Mouse (Mus musculus) heart, adult 11 months (tissue): ENCODE results near the gene Dclk2.

Source experiments
- DNase-seq: peaks from one replicate; pipeline ENCODE4 v3.0.0; 2022

Dclk2 gene

GRCm38 (mm10) chr3:86887512-86887911, 33.1 kb downstream of the Dclk2 start:
- no peak for DNase-seq

GRCm38 (mm10) chr3:86885180-86885579, 35.5 kb downstream of the Dclk2 start:
- DNase-seq, result peak; percentile 54

DNA sequence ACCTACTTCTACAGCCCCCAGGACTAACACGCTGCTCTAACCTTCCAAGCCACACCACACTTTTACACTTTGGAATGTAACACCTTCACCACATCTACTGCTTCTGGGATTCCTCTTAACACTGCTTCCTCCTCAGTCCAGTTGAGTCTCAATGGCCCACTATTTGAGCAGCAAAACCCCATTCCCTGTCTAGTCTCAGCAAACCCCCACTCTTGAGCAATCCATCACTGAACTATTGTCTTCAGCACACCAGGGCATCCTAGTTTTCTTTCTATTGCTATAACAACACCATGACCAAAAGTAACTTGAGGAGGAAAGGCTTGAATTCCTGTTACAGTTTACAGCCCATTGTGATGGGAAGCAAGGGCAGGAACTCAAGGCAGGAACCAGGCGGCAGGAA, 36.2 kb downstream of the Dclk2 start:
- DNase-seq, result peak; percentile 48

GRCm38 (mm10) chr3:86883985-86884384, 36.7 kb downstream of the Dclk2 start:
- peak; percentile 73 for DNase-seq

DNA sequence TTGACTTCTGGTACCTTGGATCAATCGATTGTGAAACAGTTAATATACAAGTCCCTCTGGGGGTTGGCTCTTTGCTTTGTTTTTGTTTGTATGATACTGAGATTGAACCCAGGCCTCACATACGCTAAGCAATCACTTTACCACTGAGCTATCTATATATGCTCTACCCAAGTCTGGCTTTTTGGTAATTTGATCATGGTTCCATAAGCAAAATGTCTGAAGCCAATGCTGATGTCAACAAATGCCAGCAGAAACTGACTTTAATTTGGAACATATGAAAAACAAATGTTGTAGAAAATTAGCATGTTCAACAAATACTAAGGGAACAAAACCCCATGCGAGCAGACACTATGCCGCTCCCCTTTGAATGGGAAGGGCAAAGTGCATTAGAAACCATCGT, 44.7 kb downstream of the Dclk2 start:
- DNase-seq, result no peak

- peak; percentile 24 for DNase-seq
Measured at GRCm38 (mm10) chr3:86873092-86873600, 47.5 kb downstream of the Dclk2 start.

GRCm38 (mm10) chr3:86870952-86871351, 49.7 kb downstream of the Dclk2 start:
- DNase-seq, result no peak

DNA sequence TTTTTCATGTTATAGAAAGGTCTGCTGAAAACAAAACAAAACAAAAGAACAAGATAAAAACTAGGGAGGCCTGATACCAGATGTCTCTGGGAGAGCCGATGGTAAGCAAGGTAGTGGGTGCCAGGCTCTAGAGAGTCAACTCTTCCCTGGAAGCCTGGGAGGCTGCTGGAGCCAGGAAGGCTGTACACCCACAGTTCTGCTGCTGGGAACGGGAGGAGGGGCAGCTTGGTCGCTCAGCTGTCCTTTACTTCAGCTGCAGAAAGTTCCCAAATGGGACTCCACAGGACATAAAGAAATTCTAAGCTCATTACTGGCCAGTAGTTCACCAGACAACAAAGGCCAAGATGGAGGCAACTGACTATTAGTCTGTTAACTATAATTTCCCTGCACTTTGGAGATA, 50.2 kb downstream of the Dclk2 start:
- peak; percentile 79 for DNase-seq

DNA sequence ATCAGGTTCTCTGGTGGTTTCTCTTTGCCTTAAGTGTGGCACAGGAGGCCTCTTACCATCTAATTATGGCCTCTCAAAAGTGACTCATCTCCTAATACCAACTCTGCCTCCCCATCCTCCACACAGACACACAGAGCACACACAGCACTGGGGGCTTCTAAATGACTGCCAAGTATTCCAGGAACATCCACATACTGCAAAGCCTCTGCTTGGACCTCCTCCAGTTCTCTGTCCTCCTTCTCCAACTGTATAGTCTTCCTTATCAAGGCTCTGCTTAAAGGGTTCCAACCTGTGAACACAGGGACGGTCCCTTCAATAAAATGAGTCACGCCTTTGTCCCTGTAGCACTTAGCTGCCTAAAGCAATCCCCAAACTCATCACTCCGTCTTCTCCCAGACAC, 51.9 kb downstream of the Dclk2 start:
- peak; percentile 64 for DNase-seq

DNA sequence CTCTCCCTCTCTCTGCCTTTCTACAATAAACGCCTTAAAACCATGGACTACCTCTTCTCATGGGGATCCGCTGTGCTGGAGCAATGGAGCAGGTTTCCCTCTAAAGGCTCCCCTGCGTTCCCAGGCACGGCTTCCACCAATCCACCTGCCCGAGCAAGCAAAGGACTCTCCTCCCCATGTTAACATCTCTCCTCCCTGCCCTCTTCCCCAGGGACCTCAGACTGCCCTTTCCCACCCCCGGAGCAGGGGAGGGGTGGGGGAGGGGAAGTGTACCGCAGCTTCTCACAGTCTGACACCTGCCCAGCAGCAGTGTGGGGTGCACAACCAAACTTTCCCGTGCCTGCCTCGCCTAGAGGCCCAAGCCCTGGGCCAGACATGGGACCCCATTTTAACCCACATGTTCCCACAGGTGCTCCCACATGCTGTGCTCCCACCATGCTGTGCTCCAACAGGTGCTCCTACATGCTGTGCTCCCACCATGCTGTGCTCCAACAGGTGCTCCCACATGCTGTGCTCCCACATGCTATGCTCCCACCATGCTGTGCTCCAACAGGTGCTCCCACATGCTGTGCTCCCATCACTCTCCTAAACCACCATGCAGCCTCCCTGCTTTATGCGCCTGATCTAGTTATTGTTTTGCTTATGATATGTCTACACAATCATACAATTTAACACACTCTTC, 57.2 kb downstream of the Dclk2 start:
- DNase-seq, result peak; percentile 82

GRCm38 (mm10) chr3:86862939-86863311, 57.7 kb downstream of the Dclk2 start:
- no peak for DNase-seq

GRCm38 (mm10) chr3:86862245-86862938, 58.3 kb downstream of the Dclk2 start:
- peak; percentile 76 for DNase-seq

GRCm38 (mm10) chr3:86859791-86860190, 60.9 kb downstream of the Dclk2 start:
- peak; percentile 6 for DNase-seq

DNA sequence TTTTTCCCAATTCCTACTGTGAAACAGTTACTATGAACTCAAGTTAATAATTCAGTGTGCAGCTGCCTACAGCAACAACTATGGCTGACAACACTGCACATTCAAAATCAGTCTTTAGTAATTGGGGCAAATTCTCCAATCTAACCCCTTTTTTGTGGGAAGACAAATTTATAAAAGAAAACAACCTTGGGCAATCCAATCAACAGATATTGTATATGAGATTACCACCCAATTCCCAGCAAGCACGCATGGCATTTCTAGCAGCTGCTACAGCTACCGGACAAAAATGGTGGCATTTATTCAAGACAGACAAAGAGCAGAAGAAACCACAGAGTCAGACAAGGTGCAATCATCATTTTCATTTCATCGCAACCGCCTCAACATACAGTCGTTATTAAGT, 62.0 kb downstream of the Dclk2 start:
- peak; percentile 27 for DNase-seq

DNA sequence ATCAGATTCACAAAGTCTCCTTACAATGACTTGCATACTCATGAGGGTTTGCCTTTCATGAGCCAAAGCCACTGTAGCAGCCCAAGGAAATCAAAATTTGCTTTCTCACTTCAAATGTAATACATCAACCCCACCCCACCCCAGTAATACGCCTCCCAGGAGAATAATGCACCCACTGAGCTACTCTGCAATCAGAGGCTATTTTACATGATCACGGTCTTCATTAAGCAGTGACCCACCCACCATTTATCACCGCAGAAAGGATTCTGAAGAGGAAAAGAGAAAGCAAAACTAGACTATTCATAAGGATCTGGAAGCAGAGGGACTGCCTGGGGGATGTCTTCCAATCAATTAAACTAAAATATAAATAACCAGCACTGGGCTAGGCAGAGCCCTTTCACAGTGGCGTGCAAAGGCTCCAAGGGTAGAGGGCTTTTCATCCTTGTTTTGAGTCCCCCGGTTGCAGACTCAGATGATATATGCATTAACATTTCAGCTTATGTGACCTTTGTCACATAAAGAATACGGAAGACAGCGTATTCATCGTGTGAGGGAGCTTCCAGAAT, 62.7 kb downstream of the Dclk2 start:
- peak; percentile 56 for DNase-seq

DNA sequence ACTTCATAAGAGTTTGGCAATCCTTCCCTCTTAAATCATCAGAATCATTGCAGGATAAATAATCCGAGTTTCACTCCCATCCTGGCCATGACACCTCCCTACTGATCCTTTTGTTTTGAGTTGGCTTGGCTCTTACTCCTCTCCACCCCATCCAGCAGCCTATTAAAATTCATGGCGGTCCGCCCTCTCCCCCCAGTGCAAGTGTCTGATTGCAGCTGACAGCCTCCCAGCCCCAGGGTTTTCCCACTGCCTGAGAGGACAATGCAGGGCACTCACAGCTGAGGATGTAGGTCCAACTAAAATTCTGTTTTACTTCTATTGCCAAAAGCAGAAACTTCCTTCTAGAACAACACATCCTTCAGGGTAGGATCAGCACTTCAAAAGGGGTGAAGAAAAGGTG, 67.8 kb downstream of the Dclk2 start:
- DNase-seq, result peak; percentile 56

DNA sequence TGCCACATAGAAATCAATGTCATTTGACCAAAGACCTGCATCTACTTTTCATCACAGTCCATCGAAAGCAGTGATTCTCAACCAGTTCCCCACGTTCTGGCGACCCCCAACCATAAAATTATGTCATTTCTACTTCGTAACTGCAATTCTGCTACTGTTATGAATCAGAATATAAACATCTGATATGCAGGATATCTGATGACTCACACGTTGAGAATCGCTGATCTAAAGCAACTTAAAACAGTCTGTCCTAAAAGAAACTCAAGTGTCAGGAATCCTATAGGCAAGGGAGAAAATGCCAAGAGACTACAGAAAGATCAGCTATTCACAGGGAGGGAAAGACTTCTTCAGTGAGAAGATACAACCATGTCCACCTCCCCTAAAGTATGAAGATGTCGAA, 69.5 kb downstream of the Dclk2 start:
- DNase-seq, result no peak

DNA sequence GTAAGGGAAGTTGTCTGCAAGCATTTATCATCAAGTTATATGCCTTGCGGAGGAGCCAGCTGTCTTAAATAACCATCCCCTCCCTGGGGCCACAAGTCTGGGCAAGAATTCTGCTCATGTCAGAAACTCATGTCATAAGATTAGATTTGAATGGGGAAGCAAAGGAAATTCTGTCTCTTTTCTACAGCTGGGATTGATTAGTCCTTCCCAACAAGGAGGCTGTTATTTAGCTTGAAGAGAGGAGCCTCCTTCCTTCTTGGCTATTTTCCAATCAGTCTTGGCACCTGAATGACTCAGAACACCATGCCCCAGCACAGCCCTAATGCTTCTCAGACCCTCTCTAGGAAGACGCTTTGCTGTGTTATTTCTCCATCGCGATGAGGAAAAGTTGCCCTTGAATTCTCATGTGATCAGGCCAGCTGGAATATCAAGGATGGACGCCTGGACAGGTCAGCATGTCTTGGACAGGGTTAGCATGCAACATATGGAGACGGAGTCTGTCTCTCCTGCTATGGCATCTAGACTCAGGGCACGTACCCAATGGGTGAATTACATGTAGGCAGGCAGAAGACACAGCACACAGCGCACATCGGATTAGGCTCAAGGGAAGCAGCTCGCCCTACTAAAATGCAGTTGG, 70.1 kb downstream of the Dclk2 start:
- peak; percentile 80 for DNase-seq

GRCm38 (mm10) chr3:86849337-86849736, 71.3 kb downstream of the Dclk2 start:
- DNase-seq, result peak; percentile 29

DNA sequence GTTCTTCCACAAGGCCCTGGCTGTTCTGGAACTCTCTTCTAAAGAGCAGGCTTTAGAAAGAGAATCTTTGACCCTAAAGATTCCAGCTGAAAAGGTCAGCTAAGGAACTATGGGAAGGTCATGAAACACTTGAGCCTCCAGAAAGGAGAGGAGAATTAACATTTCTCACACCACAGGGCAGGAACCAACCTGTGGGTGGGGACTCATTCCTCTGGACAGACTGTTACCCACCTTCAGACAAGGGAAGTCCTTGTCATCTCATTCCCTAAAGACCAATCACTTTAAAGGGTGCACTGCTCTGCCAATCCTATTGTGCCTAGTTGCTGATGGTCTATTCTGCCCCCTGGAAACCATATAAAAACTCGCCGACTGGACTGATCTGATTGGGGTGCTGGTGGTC, 73.1 kb downstream of the Dclk2 start:
- DNase-seq, result peak; percentile 10

DNA sequence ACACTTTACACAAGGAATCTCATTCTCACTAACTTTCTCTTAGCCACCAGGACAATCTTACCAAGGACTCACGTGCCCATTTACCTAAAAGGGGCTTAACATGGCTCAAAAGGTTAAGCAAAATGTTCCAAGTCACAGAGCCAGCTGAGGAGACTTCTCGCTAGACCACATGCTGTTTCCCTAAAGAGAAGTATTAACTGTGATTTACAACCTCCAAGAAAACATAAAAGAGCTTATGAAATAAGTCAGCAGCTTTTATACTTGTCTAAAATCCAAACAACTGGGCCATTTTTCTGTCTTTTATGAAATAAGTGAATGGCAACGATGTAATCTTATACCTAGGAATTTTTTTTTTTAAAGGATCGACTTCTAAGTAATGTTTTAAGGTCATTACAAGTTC, 74.6 kb downstream of the Dclk2 start:
- DNase-seq, result peak; percentile 4

GRCm38 (mm10) chr3:86845578-86845977, 75.1 kb downstream of the Dclk2 start:
- DNase-seq, result peak; percentile 66

DNA sequence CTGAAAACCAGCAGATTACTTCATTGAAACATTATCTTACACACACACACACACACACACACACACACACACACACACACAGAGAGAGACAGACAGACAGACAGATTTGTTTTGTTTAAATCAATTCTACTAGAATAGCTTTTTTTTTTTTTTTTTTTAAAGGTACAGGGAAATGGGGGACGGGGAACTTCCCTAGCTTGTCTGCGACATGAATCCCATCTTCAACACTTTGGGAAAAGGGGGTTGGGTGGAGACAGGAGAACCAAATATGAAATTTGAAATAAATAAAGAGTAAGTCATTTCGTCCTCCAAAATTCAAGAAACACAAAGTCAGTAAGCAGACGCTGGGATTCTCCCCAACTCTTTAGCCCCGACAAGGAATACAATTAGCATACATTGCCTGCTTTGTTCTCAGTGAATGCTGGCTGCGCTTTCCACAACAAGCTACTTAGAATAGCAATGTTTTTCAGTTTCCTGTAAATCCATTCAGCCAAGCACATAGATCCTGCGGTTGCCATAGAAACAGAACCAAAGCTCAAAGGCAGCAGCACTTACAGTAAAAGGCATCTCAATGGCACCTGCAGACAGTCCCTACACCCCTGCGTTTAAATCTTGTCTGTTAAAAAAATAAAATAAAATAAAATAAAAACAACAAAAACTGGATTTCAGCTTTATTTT, 75.7 kb downstream of the Dclk2 start:
- DNase-seq, result peak; percentile 9
